In genomic region chr6:83361523-83362248, GRCm38 (mm10) we compare ENCODE assay signal across 16 mouse cellular contexts.
"Had no signal": no experiment of that assay in that cellular context is flagged by ENCODE, and none has a peak within 500 bp of the region (broad histone marks: within the 10 kb centered on the region; RNA-seq: fewer than 3 reads in every experiment).

No protein-coding gene starts in this region.

- H3K4me2 ChIP-seq: kidney, embryonic 15.5 days; limb, embryonic 15.5 days; lung, embryonic 14.5 days; midbrain, embryonic 12.5 days; neural tube, embryonic 13.5 days had no signal

- H3K27me3 ChIP-seq: kidney, embryonic 15.5 days; limb, embryonic 15.5 days; megakaryocyte, embryonic 14.5 days; midbrain, embryonic 12.5 days; neural tube, embryonic 13.5 days had no signal

- DNase-seq: kidney, adult 2 months; kidney, postnatal 36 days; layer of hippocampus, adult 9-11 months; layer of hippocampus, postnatal 36 days; left cerebral cortex, postnatal 4 days; lung, embryonic 14.5 days; lung, postnatal 10 days; lung, postnatal 4 days; right cerebral cortex, postnatal 25 days; thymus, postnatal 36 days had no signal

- ATAC-seq: intestine, embryonic 16.5 days had no signal

- H3K9me3 ChIP-seq: kidney, embryonic 15.5 days; limb, embryonic 15.5 days; megakaryocyte, embryonic 14.5 days; midbrain, embryonic 12.5 days; neural tube, embryonic 13.5 days had no signal

- H3K27ac ChIP-seq: kidney, embryonic 15.5 days; limb, embryonic 15.5 days; midbrain, embryonic 12.5 days; neural tube, embryonic 13.5 days had no signal

- H3K4me3 ChIP-seq: kidney, embryonic 15.5 days; limb, embryonic 15.5 days; megakaryocyte, embryonic 14.5 days; midbrain, embryonic 12.5 days; neural tube, embryonic 13.5 days had no signal

- H3K9ac ChIP-seq: kidney, embryonic 15.5 days; limb, embryonic 15.5 days; lung, embryonic 14.5 days; midbrain, embryonic 12.5 days; neural tube, embryonic 13.5 days had no signal

- H3K4me1 ChIP-seq: kidney, embryonic 15.5 days; limb, embryonic 15.5 days; neural tube, embryonic 13.5 days had no signal
